Mouse (Mus musculus) urinary bladder, postnatal 10 days (tissue): Measurements from ENCODE around the gene Nmt1.

Experiments
- DNase-seq: peaks from one replicate; pipeline ENCODE4 v3.0.0; 2022; ENCODE audit warnings: low spot score

Nmt1 gene

DNA sequence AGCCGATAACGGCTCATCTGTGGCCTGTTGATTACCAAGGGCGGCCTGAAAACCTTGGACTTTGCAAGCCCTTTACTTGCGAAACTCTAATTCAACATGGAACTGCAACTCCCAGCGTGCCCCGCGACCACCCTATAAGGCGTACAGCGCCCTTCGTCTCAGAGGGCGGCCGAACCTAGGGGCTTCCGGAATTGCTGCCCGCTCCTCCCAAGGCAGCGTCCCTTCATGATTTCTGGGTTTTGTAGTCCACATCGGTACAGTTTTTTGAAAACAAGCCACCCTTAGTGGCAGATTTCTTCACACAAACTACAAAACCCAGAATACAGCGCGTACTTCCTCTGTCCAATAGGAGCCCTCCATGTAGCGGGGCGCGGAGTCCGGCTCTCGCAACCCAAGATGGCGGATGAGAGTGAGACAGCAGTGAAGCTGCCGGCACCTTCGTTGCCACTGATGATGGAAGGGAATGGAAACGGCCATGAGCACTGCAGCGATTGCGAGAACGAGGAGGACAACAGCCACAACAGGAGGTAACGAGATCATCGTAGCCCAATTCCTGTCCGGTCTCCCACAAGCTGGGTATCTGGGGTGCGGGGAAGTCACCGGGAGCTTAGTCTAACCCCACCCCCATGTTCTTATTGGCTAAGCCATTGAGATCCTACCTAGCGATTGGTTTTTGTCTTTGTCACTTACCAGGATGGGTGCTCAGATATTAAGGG, at the start of gene Nmt1, which contains the start of gene Dcakd:
Gene Nmt1, plus strand, starts transcription at position 15 of the 716 bp plus-strand sequence.
Gene Dcakd, minus strand, starts transcription at position 158 of the 716 bp plus-strand sequence.
- DNase-seq, result peak; percentile 60

DNA sequence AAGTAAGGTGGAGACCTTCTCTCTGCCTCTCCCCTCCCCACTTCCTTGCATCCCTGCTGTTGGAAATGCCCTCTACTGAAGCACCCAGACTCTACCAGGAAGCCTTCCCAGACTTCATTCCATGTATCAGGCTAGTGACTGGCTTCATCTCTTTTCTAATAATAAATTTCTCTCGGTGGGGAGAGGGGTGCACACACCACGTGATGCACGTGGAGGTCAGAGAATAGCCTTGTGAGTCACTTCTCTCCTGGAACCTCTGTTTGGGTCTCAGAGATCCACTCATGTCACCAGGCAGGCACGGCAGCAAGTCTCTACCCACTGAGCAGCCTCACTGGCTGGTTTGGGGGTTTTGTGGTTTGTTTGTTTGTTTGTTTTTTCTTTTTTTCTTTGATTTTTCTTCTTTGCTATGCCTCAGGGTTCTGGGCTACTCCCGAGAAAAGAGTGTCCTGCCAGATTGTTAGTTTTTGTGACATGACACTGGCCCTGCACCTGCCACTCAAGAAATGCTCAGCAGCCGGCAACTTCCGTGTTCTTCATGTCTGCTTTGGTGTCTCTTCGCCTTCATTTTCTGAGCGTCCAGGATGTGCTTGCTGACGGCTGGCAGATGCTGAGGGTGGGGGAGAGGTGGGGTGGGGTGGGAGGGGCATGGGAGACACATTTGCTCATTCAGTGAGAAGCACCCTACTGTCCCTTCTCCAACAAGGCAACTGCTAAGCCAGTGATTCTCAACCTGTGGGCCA, 46.7 kb upstream of the Nmt1 start:
- no peak for DNase-seq

GRCm38 (mm10) chr11:102984086-102984485, 43.9 kb upstream of the Nmt1 start:
- DNase-seq, result no peak

DNA sequence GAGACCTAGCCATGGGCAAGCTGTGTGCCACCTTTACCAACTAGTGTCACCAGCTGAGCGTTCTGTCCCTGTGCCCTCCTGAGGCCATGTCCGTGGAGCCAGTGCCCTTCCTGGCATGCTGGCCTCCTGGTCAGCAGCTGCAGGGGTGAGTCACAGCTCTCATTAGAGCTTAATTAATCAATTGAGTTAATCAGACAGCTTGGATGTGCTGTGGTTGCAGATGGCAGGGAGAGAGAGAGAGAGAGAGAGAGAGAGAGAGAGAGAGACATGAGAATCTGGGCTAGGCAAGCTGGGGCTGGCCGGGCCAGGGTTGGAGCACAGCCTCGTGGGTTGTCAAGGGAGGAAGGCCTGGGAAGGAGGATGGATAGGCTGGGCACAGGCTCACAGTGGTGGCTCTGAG, 43.4 kb upstream of the Nmt1 start:
- no peak for DNase-seq

GRCm38 (mm10) chr11:102985160-102985559, 42.8 kb upstream of the Nmt1 start:
- no peak for DNase-seq

- no peak for DNase-seq
Measured at GRCm38 (mm10) chr11:102989641-102990151, 38.3 kb upstream of the Nmt1 start.

- DNase-seq, result no peak
Measured at GRCm38 (mm10) chr11:102990152-102990663, 37.8 kb upstream of the Nmt1 start.

GRCm38 (mm10) chr11:102991681-102992080, 36.3 kb upstream of the Nmt1 start:
- DNase-seq, result no peak

DNA sequence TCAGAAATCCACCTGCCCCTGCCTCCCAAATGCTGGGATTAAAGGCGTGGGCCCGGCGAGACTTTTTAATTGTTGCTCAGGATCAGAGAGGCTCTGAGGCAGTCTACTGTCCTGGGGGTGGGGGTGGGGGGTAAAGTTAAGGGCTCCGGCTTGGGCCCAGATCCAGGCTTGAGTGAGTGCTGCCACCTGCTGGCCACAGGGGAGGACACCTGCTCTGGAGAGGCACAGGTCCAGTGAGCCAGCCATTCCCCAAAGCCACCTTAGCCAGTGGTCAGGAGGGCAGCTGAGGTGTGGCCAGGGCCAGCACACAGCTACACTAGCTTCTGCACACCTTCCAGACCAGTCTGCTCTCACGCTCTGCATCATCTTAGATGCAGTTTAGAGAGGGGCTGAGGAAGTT, 35.0 kb upstream of the Nmt1 start:
- DNase-seq, result peak; percentile 35

GRCm38 (mm10) chr11:102993420-102994029, 34.5 kb upstream of the Nmt1 start:
- no peak for DNase-seq

GRCm38 (mm10) chr11:102994952-102995351, 33.0 kb upstream of the Nmt1 start:
- DNase-seq, result no peak

GRCm38 (mm10) chr11:102996385-102996784, 31.6 kb upstream of the Nmt1 start:
- no peak for DNase-seq

DNA sequence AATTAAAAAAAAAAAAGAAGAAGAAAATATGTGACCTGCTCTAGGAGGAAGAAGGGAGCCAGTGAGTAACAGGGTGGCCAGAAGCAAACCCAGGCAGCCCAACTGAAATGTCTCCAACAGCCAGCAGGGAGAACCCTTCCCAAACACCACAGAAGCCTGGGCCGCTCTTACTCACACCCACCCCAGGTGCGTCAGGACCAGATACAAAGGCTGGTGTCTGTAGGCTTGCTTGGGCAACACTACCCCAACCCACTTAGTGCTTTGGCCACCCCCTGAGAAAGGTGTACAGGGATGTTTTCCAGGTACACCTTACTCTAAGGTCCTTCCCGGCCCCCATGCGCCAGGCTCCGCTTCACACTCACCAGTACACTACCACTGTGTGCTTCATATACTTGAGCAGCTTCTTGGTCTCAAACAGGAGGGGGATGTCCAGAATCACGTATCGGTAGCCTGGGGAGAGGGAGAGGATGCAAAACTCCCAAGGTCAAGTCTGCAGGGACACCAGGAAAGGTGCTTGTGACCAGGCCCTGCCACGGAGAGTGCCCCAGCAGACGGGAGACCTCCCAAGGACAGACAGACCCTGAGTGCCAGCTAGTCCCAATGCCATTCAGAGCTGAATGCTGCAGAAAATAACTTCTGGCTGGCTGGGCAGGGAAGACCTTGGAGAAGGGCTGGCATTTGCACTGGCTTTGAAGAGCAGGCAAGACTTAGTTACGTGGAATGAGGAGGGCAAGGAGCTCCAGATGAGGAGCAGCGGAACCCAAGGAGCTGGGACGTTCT, 30.8 kb upstream of the Nmt1 start:
- no peak for DNase-seq

GRCm38 (mm10) chr11:102998254-102998576, 29.8 kb upstream of the Nmt1 start:
- DNase-seq, result no peak

GRCm38 (mm10) chr11:102998577-102999316, 29.2 kb upstream of the Nmt1 start:
- no peak for DNase-seq

DNA sequence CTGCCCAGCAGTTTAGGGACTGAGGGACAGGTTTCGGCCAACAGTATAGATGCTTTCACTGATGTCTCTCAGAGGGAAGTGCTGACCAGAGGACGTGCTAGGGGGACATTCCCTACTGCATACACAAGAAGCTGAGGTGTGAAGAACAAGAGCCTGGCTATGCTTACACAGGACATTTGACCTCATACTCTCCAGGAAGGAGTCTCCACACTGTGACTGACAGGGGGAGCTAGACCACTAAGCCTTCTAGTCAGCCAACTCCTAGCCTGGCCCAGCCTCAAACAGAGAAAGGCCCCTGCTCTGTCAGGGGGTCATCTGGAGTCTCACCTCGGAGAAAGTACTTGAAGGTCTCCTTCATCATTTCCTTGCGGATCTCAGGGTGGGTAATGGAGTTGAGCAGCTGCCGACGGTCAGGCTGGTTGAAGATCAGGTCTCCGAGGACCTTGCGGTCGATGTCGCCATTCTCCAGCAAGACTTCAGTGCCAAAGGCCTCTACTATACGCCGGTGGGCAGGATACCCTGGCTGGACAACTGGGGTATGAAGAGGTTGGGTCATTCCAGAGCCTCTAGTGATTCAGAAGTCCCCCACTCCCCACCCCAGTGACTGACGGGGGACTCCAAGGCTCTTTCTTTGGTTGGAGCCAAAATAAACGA, 28.5 kb upstream of the Nmt1 start:
- no peak for DNase-seq

DNA sequence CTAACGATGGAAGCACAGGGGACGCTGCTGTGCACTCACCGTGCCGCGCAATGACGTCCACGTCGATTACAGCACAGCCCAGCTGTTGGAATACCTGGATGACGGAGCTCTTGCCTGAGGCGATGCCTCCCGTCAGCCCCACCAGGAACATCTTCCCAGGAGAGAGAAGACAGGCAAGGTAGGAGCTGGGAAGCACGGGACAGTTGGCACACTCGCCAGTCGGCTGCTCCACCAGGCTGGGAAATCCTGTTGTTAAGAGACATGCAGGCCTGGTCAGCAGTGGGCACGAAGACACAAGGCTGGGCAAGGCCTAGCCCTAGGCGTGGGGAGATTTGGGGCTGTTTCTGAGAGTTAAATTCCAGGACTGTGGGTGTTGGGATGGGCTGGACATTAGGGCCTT, 27.9 kb upstream of the Nmt1 start:
- no peak for DNase-seq

- no peak for DNase-seq
Measured at GRCm38 (mm10) chr11:103001063-103001462, 26.9 kb upstream of the Nmt1 start.

DNA sequence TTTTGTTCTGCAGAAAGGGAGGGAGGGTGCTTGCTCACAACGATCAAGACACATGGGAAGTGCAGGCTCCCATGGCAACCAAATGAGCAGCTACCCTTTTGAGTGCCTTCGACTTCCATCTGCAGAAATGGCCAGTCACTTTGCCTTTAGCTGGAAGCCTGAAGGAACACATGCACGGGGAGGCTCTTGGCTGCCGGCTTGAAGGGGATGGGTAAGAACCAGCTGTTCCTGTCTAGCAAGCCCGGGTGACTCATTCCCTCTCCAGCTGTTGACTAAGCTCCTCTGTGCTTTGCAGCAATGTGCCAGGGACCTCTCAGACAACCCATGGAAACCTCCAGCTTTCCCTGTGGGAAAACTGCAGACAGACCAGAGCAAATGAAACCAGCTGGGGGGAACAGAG, 24.8 kb upstream of the Nmt1 start:
- DNase-seq, result no peak

DNA sequence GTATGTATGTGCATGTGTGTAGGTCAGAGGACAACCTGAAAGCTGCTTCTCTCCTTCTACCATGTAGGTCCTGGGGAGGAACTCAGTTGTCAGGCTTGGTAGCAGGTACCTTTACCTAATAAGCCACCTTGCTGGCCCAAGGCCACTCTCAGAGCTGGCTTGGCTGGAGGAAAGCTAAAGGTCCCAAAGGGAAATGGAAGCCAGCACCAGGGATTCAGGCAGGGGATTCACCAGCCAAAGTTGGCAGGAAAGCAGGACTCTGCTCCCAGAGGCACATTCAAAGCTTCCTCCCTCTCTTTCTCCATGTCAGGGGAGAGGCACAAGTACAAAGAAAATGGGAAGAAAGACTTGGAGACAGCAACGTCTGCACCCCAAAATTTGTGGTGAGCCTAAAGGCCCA, 23.1 kb upstream of the Nmt1 start:
- no peak for DNase-seq
